Mouse (Mus musculus): ENCODE results near the gene Dnajc4.
"Not testable (repeated sequence)": the region's sequence is repeated elsewhere in the genome, so short reads cannot be mapped to it uniquely, and the experiment has no call there.

Gene Dnajc4

GRCm38 (mm10) chr19:6995255-6995991 is 3.1 kb upstream of the Dnajc4 start:
- DNase-seq (ENCODE audit: low spot score) = no peak

- no peak for DNase-seq (ENCODE audit: low spot score)
Measured at GRCm38 (mm10) chr19:6994489-6994888, 2.1 kb upstream of the Dnajc4 start.

GRCm38 (mm10) chr19:6994002-6994401 is 1.6 kb upstream of the Dnajc4 start:
- no peak for DNase-seq (ENCODE audit: low spot score)

- DNase-seq (ENCODE audit: low spot score) = no peak
Measured at GRCm38 (mm10) chr19:6993011-6993770, 819 bp upstream of the Dnajc4 start.

- not testable (repeated sequence) for DNase-seq (ENCODE audit: low spot score)
Measured at GRCm38 (mm10) chr19:6991166-6991565, 1.2 kb downstream of the Dnajc4 start.

GRCm38 (mm10) chr19:6990712-6991111 is 1.7 kb downstream of the Dnajc4 start:
- DNase-seq (ENCODE audit: low spot score) = no peak

GRCm38 (mm10) chr19:6989251-6989650 is 3.1 kb downstream of the Dnajc4 start:
- no peak for DNase-seq (ENCODE audit: low spot score)

GRCm38 (mm10) chr19:6987904-6988285 is 4.5 kb downstream of the Dnajc4 start:
- no peak for DNase-seq (ENCODE audit: low spot score)

- DNase-seq (ENCODE audit: low spot score) = peak; percentile 39
Measured at GRCm38 (mm10) chr19:6987061-6987903, 5.1 kb downstream of the Dnajc4 start, which contains the start of gene Vegfb. Gene Vegfb, minus strand, starts transcription at chr19:6987651.

GRCm38 (mm10) chr19:6985951-6986708 is 6.2 kb downstream of the Dnajc4 start:
- DNase-seq (ENCODE audit: low spot score) = no peak

- no peak for DNase-seq (ENCODE audit: low spot score)
Measured at GRCm38 (mm10) chr19:6985300-6985699, 7.1 kb downstream of the Dnajc4 start.

GRCm38 (mm10) chr19:6983621-6984020 is 8.8 kb downstream of the Dnajc4 start:
- no peak for DNase-seq (ENCODE audit: low spot score)

- DNase-seq (ENCODE audit: low spot score) = no peak
Measured at GRCm38 (mm10) chr19:6981465-6981864, 10.9 kb downstream of the Dnajc4 start.

- peak; percentile 96 for DNase-seq (ENCODE audit: low spot score)
Measured at GRCm38 (mm10) chr19:6980381-6981093, 11.8 kb downstream of the Dnajc4 start, which contains the start of gene Fkbp2. Gene Fkbp2, minus strand, starts transcription at chr19:6980501.

GRCm38 (mm10) chr19:6979486-6980380 is 12.6 kb downstream of the Dnajc4 start:
- DNase-seq (ENCODE audit: low spot score) = peak; percentile 97

- DNase-seq (ENCODE audit: low spot score) = peak; percentile 46
Measured at GRCm38 (mm10) chr19:6979001-6979479, 13.3 kb downstream of the Dnajc4 start.

GRCm38 (mm10) chr19:6978639-6978974 is 13.8 kb downstream of the Dnajc4 start:
- DNase-seq (ENCODE audit: low spot score) = no peak

GRCm38 (mm10) chr19:6977759-6978638 is 14.4 kb downstream of the Dnajc4 start:
- no peak for DNase-seq (ENCODE audit: low spot score)
